Mouse (Mus musculus): ENCODE data around the gene A530084C06Rik.

Gene A530084C06Rik

GRCm38 (mm10) chr13:31558521-31559418, at the start of gene A530084C06Rik:
A530084C06Rik (minus strand) TSS chr13:31559333.
- in situ Hi-C loops (cut with MboI, MseI) = loop anchor here (10.0 to 25.0 kb wide), 2 partner anchors 846 to 1236 kb away; no protein-coding TSS in a partner anchor

- in situ Hi-C loops (cut with MboI, MseI) = no loop called here
These were observed 44.8 kb upstream of the A530084C06Rik start for GRCm38 (mm10) chr13:31603964-31604363.

GRCm38 (mm10) chr13:31599576-31599975, 40.4 kb upstream of the A530084C06Rik start:
- in situ Hi-C loops (cut with MboI, MseI) = no loop called here

GRCm38 (mm10) chr13:31587341-31587740, 28.2 kb upstream of the A530084C06Rik start:
- in situ Hi-C loops (cut with MboI, MseI) = no loop called here

GRCm38 (mm10) chr13:31579866-31580265, 20.7 kb upstream of the A530084C06Rik start:
- in situ Hi-C loops (cut with MboI, MseI) = no loop called here

- in situ Hi-C loops (cut with MboI, MseI) = no loop called here
These were observed 19.3 kb upstream of the A530084C06Rik start for GRCm38 (mm10) chr13:31578389-31578788.

GRCm38 (mm10) chr13:31577576-31577975, 18.4 kb upstream of the A530084C06Rik start:
- in situ Hi-C loops (cut with MboI, MseI) = no loop called here

DNA sequence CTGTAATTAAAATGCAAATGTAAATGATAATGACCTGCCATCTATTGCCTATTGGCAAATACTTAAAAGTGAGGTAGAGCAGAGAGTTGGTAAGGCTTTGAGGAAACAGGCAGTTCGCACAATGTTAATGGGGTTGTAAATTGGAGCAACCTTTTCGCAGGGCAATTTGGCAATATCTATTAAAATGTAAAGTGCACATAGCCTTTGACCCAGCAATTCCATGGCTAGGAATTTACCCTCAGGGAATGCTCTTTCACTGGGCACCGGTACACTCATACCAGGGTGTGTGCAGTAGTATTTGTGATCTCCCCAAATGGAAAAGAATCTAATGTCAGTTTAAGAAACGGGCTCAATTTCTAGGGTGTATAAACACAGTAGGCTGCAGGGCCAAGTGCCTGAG, 17.6 kb upstream of the A530084C06Rik start:
- in situ Hi-C loops (cut with MboI, MseI) = no loop called here

GRCm38 (mm10) chr13:31574627-31575026, 15.5 kb upstream of the A530084C06Rik start:
- in situ Hi-C loops (cut with MboI, MseI) = loop anchor here (25.0 kb wide), 1 partner anchor 862 kb away; no protein-coding TSS in a partner anchor

- in situ Hi-C loops (cut with MboI, MseI) = loop anchor here (25.0 kb wide), 1 partner anchor 861 kb away; no protein-coding TSS in a partner anchor
These were observed 13.8 kb upstream of the A530084C06Rik start for GRCm38 (mm10) chr13:31572806-31573508.

- in situ Hi-C loops (cut with MboI, MseI) = loop anchor here (10.0 to 25.0 kb wide), 2 partner anchors 855 to 1003 kb away; no protein-coding TSS in a partner anchor
These were observed 8.6 kb upstream of the A530084C06Rik start for GRCm38 (mm10) chr13:31567617-31568294.

- in situ Hi-C loops (cut with MboI, MseI) = loop anchor here (10.0 to 25.0 kb wide), 2 partner anchors 855 to 1002 kb away; no protein-coding TSS in a partner anchor
These were observed 8.0 kb upstream of the A530084C06Rik start for GRCm38 (mm10) chr13:31567099-31567498.

DNA sequence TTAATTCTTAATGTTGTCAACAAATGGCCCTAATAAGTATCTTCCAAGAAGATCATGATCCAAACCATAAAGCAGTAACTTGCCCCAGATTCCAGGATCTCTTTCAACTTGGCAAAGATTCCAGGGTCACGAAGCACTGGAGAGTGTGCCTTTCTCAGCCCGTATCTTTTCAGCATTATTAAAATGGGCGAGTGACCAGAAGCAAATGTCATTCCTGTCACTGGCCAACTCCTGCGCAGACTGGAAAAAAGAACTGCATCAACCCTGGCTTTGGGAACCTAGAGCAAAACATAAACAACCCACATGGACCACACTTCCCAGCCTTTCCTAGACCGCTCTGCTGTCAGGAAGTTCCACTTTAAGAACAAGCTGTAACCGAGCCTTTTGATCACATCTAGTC, 5.3 kb upstream of the A530084C06Rik start:
- in situ Hi-C loops (cut with MboI, MseI) = loop anchor here (5.0 to 25.0 kb wide), 3 partner anchors 63 to 1000 kb away; partner anchors contain the start of gene Foxf2

DNA sequence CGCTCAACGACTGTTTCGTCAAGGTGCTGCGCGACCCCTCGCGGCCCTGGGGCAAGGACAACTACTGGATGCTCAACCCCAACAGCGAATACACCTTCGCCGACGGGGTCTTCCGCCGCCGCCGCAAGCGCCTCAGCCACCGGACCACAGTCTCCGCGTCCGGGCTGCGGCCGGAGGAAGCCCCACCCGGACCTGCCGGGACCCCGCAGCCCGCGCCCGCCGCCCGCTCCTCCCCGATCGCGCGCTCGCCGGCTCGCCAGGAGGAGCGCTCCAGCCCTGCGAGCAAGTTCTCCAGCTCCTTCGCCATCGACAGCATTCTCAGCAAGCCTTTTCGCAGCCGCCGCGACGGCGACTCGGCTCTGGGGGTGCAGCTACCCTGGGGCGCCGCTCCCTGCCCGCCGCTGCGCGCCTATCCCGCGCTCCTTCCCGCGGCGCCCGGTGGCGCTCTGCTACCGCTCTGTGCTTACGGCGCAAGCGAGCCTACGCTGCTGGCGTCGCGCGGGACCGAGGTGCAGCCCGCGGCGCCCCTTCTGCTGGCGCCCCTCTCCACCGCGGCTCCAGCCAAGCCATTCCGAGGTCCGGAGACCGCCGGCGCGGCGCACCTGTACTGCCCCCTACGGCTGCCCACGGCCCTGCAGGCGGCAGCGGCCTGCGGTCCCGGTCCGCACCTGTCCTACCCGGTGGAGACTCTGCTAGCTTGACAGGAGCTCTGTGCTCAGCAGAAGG, 449 bp upstream of the A530084C06Rik start:
- in situ Hi-C loops (cut with MboI, MseI) = loop anchor here (5.0 to 25.0 kb wide), 4 partner anchors 68 to 1235 kb away; partner anchors contain the start of gene Foxf2

GRCm38 (mm10) chr13:31557768-31558520, 1.2 kb downstream of the A530084C06Rik start:
- in situ Hi-C loops (cut with MboI, MseI) = loop anchor here (10.0 to 25.0 kb wide), 2 partner anchors 846 to 1237 kb away; no protein-coding TSS in a partner anchor

DNA sequence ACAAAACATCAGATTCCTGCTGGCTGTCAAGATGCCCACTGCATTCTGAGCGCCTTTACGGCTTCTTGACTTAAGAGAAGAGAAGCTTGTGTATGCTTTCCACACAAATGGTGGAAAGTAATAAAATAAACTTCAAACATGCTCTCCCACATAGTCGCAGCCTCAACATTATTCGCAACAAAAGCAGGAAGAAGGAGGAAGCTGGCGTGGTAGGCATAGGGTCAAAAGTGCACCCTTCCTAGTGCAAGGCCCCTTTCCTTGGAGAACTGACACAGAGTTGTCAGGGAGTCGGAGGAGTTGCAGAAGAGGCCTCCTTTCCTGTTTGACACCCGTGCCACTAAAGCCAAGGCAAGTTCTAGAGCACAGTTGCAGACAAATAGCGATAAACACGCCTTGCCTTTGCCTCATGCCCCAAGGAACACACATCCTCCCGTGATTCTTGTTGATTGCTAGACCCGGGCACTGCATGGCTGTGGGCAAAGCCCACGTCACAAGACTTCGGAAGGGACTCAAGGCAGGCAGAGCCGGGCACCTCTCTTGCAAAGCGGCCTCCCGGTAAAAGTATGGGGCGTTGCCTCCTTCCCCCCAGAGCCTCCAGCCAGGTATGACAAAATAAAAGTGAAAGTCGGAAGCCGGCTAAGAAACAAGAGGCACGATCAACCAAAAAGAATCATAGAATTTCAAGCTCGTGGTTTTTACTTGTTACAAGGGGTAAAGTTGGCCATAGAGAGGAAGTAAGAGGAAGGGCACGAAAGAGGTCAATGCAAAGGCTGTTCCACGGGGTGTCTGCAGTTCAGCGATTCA, 2.0 kb downstream of the A530084C06Rik start:
- in situ Hi-C loops (cut with MboI, MseI) = loop anchor here (10.0 to 25.0 kb wide), 2 partner anchors 845 to 1238 kb away; no protein-coding TSS in a partner anchor

GRCm38 (mm10) chr13:31555834-31556233, 3.3 kb downstream of the A530084C06Rik start, which contains the start of gene Foxq1:
Foxq1 (plus strand) TSS chr13:31556134.
- in situ Hi-C loops (cut with MboI, MseI) = loop anchor here (10.0 to 25.0 kb wide), 2 partner anchors 844 to 1239 kb away; no protein-coding TSS in a partner anchor

DNA sequence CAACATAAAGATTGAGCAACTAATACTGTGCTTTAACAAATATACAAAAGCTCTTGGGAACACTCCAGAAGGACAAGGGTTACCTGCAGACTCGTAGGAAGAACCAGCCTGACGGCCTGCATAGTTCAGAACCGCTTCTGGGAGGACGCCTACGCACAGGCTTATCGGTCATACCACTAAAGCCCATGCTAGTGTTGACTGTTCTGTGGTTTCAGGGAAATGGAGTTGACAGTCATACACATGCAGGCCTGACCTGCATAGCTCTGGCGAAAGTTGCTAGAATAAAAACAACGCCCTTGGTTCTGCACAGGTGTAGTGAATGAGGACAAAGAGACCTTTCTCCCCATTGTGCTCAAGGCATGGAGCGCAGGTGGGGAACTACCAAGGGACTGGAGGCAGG, 11.5 kb downstream of the A530084C06Rik start:
- in situ Hi-C loops (cut with MboI, MseI) = no loop called here

- in situ Hi-C loops (cut with MboI, MseI) = no loop called here
These were observed 11.9 kb downstream of the A530084C06Rik start for GRCm38 (mm10) chr13:31547204-31547603.
